Mouse (Mus musculus) cerebellum, adult 2 months (tissue): ENCODE results near the gene Ggta1. TPM values are rescaled to one million over a fixed set of nuclear protein-coding genes. Genes with fewer than 3 reads are reported as not detected.

Experiments
- DNase-seq, 2 experiments: peaks; one replicate each; pipeline ENCODE4 v3.0.0; 2021
- H3K27ac ChIP-seq: fragments of 200-500 bp; 2 replicates; pipeline ENCODE4 v1.5.1; 2012; ENCODE audit warnings: low read length, control low read depth, inconsistent platforms; ENCODE audit not compliant: insufficient read depth
- H3K27me3 ChIP-seq: fragments of 200-500 bp; 2 replicates; pipeline ENCODE4 v1.6.1; 2012; ENCODE audit warnings: inconsistent platforms, mild to moderate bottlenecking, low read length, moderate library complexity; ENCODE audit not compliant: control insufficient read depth, insufficient read depth
- H3K4me1 ChIP-seq: fragments of 200-500 bp; 2 replicates; pipeline ENCODE4 v1.6.1; 2011; ENCODE audit warnings: low read length; ENCODE audit not compliant: control insufficient read depth, insufficient read depth
- H3K4me3 ChIP-seq: fragments of 200-500 bp; replicated peaks from 2 replicates; pipeline ENCODE3; 2011; ENCODE audit warnings: mild to moderate bottlenecking, low read depth, low read length, control low read depth; ENCODE audit not compliant: insufficient read depth
- CTCF ChIP-seq: fragments of 200-500 bp; IDR thresholded peaks from 2 replicates; pipeline ENCODE4 v1.5.1; 2011; ENCODE audit warnings: low read depth, mild to moderate bottlenecking, control low read depth, low read length, moderate library complexity, borderline replicate concordance; ENCODE audit not compliant: insufficient read depth
- POLR2A ChIP-seq: fragments of 200-500 bp; IDR thresholded peaks from 2 replicates; pipeline ENCODE4 v1.6.1; 2011; ENCODE audit warnings: low read length, control low read depth, borderline replicate concordance; ENCODE audit not compliant: insufficient read depth
- WGBS: fragments of 180-500 bp; shearing (Covaris S2); methylation state at CpG from one replicate; pipeline ENCODE4 v1.1.7; 2018; 5-methylcytosine and 5-hydroxymethylcytosine counted together
- polyA plus RNA-seq: library from polyadenylated mRNA; depleted of rRNA; stranded (reverse); fragments of >200 nt; gene quantifications from 2 replicates; pipeline ENCODE4 v1.2.3, GENCODE M21; 2012

The Ggta1 gene
- polyA plus RNA-seq, 1 experiment, result 1.2 TPM

DNA sequence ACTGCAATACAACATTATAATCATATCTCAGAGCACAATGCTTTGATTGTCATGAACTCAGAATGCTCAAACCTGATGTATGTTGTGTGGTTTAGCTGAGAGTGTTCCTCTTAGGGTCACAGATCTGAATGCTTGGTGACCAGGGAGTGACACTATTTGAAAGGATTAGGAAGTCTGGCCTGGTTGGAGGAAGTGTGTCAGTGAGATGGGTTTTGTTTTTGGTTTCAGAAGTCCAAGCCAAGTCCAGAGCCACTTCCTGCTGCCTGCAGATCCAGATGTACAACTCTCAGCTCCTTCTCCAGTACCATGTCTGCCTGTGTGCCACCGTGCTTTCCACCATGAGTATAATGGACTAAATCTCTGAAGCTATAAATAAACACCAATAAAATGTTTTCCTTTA lies 11.9 kb upstream of the Ggta1 start:
- WGBS, result 88% methylated on average over 1 of the region's 1 CpGs

DNA sequence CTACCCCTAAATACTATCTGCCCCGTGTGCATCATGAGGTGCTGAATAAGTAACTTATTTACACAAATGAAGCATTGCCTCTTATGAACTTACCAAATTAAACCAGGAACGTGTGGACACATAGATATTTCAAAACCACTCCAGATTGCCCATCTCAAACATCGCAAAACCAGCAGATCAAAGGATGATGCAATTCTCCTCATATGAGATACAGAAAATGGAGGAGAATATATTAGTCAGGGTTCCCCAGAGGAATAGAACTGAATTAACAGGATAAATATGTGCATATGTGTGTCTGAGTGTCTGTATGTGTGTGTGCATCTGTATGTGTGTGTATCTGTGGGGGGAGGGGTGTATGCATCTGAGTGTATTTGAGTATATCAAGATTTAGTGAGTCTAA lies 6.2 kb upstream of the Ggta1 start:
- H3K4me3 ChIP-seq, result no peak overlapping the region
- 85% methylated on average over 3 of the region's 3 CpGs for WGBS

More for the DNA sequence above, 11.9 kb upstream of the Ggta1 start:
- Histone ChIP-seq H3K27me3 (no peaks in the 10 kb centered on the region), H3K4me3 (no peak overlapping the region), H3K4me1 (no peaks in the 10 kb centered on the region), H3K27ac (no peak overlapping the region)
- no peak for TF ChIP-seq CTCF
- TF ChIP-seq POLR2A, result no peak
- no peak for DNase-seq

DNA sequence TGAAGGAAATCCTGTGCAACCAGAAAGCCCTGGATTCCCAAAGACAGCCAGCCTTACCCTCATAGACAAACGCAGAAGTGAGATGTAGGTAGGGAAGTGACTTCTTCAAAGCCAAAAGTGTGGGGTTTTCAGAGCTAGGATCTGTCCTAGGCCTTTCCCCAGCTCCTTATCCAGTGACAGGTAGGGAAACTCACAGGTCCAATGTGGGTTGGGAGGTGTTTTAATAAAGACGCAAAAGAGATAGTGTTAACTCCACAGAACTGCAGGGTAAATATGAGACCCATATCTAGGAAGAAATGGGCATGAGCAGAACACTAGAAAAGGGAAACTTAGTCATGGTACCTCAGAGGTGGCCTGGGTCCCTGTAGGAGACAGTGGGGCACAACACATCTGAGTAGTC lies 5.2 kb upstream of the Ggta1 start:
- 86% methylated on average over 2 of the region's 2 CpGs for WGBS
- Histone ChIP-seq H3K4me3 (no peak overlapping the region), H3K27me3 (no peaks in the 10 kb centered on the region), H3K4me1 (no peaks in the 10 kb centered on the region), H3K27ac (no peak overlapping the region)
- TF ChIP-seq CTCF (no peak), POLR2A (no peak)
- no peak for DNase-seq

More for the DNA sequence above, 6.2 kb upstream of the Ggta1 start:
- DNase-seq, result no peak
- TF ChIP-seq POLR2A (no peak), CTCF (no peak)
- Histone ChIP-seq H3K27ac (no peak overlapping the region), H3K27me3 (no peaks in the 10 kb centered on the region), H3K4me1 (no peaks in the 10 kb centered on the region)

DNA sequence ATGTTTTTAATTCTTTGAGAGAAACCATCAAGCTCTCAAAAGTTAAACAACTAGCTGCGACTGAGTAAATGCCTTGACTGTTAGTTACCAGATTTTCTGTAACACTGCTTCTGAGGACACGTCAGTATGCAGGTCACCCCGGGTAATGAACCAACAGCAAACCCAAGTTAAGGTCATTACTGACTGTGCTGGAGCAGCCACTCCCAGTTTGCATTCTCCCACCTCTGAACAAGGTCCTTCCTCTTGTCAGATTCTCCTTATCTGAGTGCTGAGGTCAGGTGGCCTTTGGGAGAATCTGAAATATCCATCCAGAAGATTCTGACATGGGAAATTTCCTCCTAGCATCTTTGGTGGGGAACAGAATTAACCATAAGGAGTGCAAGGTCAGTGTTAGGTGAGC lies 4.8 kb upstream of the Ggta1 start:
- H3K4me1 ChIP-seq, result no peaks in the 10 kb centered on the region
- WGBS, result 90% methylated on average over 3 of the region's 3 CpGs
- no peak overlapping the region for H3K27ac ChIP-seq
- DNase-seq, result no peak
- TF ChIP-seq CTCF (no peak), POLR2A (no peak)
- H3K4me3 ChIP-seq, result no peak overlapping the region
- no peaks in the 10 kb centered on the region for H3K27me3 ChIP-seq

DNA sequence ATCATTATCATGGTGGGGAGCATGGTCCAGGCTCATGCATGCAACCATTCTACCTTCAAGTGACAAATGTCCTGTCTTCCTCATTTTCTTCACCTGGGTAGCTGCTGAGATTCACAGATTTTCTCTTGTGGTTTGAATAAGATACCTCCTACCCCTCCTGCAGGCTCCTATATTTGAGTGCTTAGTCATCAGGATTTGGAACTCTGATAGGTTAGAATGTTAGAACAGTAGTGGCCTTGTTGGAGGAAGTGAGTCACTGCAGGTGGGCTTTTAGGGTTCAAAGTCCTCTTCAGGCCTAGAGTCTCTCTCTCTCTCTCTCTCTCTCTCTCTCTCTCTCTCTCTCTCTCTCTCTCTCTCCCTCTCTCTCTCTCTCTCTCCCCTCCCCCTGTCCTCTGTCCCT lies 2.6 kb upstream of the Ggta1 start:
- TF ChIP-seq CTCF (no peak), POLR2A (no peak)
- no peak overlapping the region for H3K4me3 ChIP-seq
- H3K27me3 ChIP-seq, result no peaks in the 10 kb centered on the region
- DNase-seq, result no peak
- no peak overlapping the region for H3K27ac ChIP-seq
- H3K4me1 ChIP-seq, result peaks cover 2% of the 10 kb centered on the region

DNA sequence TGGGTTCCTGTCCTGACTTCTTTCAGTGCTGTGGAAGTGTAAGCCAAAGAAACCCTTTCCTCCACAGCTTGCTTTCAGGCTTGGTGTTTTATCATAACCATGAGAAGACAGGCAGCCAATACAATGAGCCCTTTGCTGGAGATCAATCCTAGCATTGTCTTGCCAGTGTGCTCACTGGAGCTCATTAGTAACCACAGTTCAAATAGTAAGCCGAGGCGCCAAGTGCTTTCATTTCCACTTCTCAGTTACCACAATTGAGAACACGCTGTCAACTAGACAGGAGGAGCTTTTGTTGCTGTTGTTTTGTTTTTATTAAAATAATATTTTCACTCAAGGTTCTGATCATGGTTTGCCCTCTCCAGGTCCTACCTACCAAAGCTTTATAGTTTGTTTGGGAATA lies 1.5 kb upstream of the Ggta1 start:
- H3K27me3 ChIP-seq, result no peaks in the 10 kb centered on the region; the same call in 1 of the 2 replicates
- TF ChIP-seq POLR2A (no peak), CTCF (no peak)
- WGBS, result 64% methylated on average over 3 of the region's 3 CpGs
- no peak overlapping the region for H3K4me3 ChIP-seq
- no peak for DNase-seq
- H3K27ac ChIP-seq, result no peak overlapping the region
- peaks cover 2% of the 10 kb centered on the region for H3K4me1 ChIP-seq

DNA sequence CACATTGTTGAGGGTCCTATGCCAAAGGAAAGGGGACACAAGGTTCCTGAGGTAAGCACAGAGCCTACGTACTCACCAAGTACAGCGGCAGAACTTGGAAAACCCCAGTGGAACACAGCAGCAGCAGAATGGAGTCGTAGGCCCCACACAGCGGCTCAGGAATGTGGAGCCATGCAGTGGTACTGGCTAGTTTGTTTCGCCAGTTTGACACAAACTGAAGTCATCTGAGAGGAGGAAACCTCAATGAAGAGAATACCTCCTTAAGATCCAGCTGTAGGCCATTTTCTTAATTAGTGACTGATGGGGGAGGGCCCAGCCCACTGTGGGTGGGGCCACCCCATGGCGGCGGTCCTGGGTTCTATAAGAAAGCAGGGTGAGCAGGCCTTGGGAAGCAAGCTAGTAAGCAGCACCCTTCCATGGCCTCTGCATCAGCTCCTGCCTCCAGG lies 1.1 kb upstream of the Ggta1 start:
- no peak for DNase-seq
- H3K4me3 ChIP-seq, result no peak overlapping the region
- H3K27ac ChIP-seq, result no peak overlapping the region
- no peak for TF ChIP-seq CTCF
- TF ChIP-seq POLR2A, result no peak
- H3K27me3 ChIP-seq, result no peaks in the 10 kb centered on the region; the same call in 1 of the 2 replicates
- H3K4me1 ChIP-seq, result peaks cover 2% of the 10 kb centered on the region
- WGBS, result 81% methylated on average over 7 of the region's 7 CpGs

DNA sequence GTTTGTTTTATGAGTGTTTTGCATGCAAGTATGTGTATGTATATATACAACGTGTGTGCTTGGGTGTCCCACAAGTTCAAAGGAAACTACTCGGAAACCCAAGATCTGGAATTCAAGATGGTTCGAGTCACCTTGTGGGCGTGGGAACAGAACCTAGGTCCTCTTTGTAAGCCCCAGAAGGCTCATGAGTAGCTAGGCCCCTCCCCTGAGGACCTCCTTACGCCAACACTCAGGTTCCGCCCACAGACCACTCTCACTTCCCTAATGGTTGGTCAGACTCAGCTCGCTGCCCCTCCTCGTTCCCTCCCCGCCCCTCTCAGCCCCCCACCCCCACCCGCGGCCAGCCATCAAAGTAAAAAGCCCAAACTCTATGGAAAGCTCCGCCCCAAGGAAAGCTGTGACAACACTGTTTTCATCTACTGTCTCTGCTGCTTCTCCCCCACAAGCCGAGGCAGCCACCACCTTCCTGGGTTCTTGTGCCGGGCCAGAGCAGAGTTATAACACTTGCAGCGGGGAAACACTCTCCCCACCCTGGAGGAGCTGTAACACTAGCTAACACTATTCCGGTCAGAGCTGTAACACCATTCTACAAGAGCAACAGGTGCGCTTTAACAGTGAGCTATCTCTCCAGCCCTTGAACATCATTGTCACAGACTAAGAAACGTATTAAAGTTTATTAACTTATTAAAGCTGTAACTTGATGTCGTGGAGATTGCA lies 499 bp upstream of the Ggta1 start:
- 37% methylated on average over 19 of the region's 19 CpGs for WGBS
- no peak for DNase-seq

More for the DNA sequence above, 499 bp upstream of the Ggta1 start:
- Histone ChIP-seq H3K4me3 (no peak overlapping the region), H3K4me1 (peaks cover 2% of the 10 kb centered on the region), H3K27me3 (no peaks in the 10 kb centered on the region; the same call in 1 of the 2 replicates), H3K27ac (no peak overlapping the region)
- TF ChIP-seq CTCF, result no peak
- TF ChIP-seq POLR2A, result no peak
